Mouse (Mus musculus): ENCODE data around the gene Cd24a.

- no peak for TF ChIP-seq CTCF (IDR thresholded peaks at IDR 0.05; ENCODE audit: borderline replicate concordance, insufficient read depth, low read depth, low read length)
- TF ChIP-seq POLR2A (IDR thresholded peaks at IDR 0.05; ENCODE audit: borderline replicate concordance, insufficient read depth, low read length): no peak
Measured at GRCm38 (mm10) chr10:43594187-43594586, 16.1 kb downstream of the Cd24a start.

Measured in cerebellum, adult 2 months (tissue).